Mouse (Mus musculus) MEL (cell line): ENCODE results near the gene Tmem274. TPM values are rescaled to one million over a fixed set of nuclear protein-coding genes. Genes with fewer than 3 reads are reported as not detected.

Experiments used
- DNase-seq: peaks from one replicate; pipeline ENCODE4 v3.0.0; 2011; ENCODE audit warnings: low read depth, low spot score
- H3K27ac ChIP-seq: 2 replicates; pipeline ENCODE4 v1.5.1; 2012; ENCODE audit warnings: low read depth, mild to moderate bottlenecking, control low read depth, low read length, moderate library complexity; ENCODE audit not compliant: control insufficient read depth
- H3K27me3 ChIP-seq, 2 experiments: fragments of 150-350 bp in 1 of 2; sonication (generic) in 1 of 2; 2 replicates each; pipeline ENCODE4 v1.6.1; 2012; ENCODE audit warnings: low read length in 2 of 2, mild to moderate bottlenecking in 2 of 2, improper control_type of control experiment in 1 of 2, moderate library complexity in 1 of 2; ENCODE audit not compliant: insufficient read depth in 2 of 2, control insufficient read depth in 1 of 2
- H3K36me3 ChIP-seq, 2 experiments: 2 replicates each; pipeline ENCODE4 v1.6.1; 2012 to 2014; ENCODE audit warnings: low read length in 2 of 2, improper control_type of control experiment in 1 of 2, inconsistent platforms in 1 of 2, mild to moderate bottlenecking in 1 of 2; ENCODE audit not compliant: insufficient read depth in 2 of 2, control insufficient read depth in 1 of 2
- H3K4me1 ChIP-seq, 2 experiments: fragments of 150-350 bp in 1 of 2; sonication (generic) in 1 of 2; 2 replicates each; pipeline ENCODE4 v1.6.1; 2012; ENCODE audit warnings: low read length in 2 of 2, improper control_type of control experiment in 1 of 2, mild to moderate bottlenecking in 1 of 2; ENCODE audit not compliant: insufficient read depth in 2 of 2, control insufficient read depth in 1 of 2
- H3K4me3 ChIP-seq, 2 experiments: fragments of 150-350 bp in 1 of 2; sonication (generic) in 1 of 2; 2 replicates each; pipeline ENCODE4 v1.5.1; 2012; ENCODE audit warnings: low read depth in 2 of 2, low read length in 2 of 2, mild to moderate bottlenecking in 2 of 2, moderate library complexity in 2 of 2, control low read depth in 1 of 2, improper control_type of control experiment in 1 of 2; ENCODE audit not compliant: control insufficient read depth in 1 of 2, insufficient read depth in 1 of 2
- H3K79me2 ChIP-seq: 2 replicates; pipeline ENCODE4 v1.6.1; 2012; ENCODE audit warnings: mild to moderate bottlenecking, low read length, moderate library complexity; ENCODE audit not compliant: control insufficient read depth, poor library complexity, insufficient read depth
- H3K9ac ChIP-seq: 2 replicates; pipeline ENCODE4 v1.6.1; 2012; ENCODE audit warnings: low read depth, mild to moderate bottlenecking, control low read depth, low read length, moderate library complexity; ENCODE audit not compliant: control insufficient read depth, poor library complexity, severe bottlenecking
- H3K9me3 ChIP-seq: fragments of 150-350 bp; sonication (generic); replicated peaks from 2 replicates; pipeline ENCODE4 v1.6.1; 2012; ENCODE audit warnings: mild to moderate bottlenecking, low read length, improper control_type of control experiment, moderate library complexity; ENCODE audit not compliant: insufficient read depth
- CTCF ChIP-seq, 3 experiments: IDR thresholded peaks in 2 of 3; conservative IDR thresholded peaks in 1 of 3; 2 replicates each; pipeline ENCODE4 v1.5.1; 2011 to 2012; ENCODE audit warnings: low read length in 3 of 3, low read depth in 2 of 3, mild to moderate bottlenecking in 2 of 3, improper control_type of control experiment in 1 of 3, inconsistent platforms in 1 of 3, mixed read lengths in 1 of 3, moderate library complexity in 1 of 3; ENCODE audit not compliant: control insufficient read depth in 1 of 3, insufficient read depth in 1 of 3, poor library complexity in 1 of 3, severe bottlenecking in 1 of 3
- ELF1 ChIP-seq: IDR thresholded peaks from 2 replicates; pipeline ENCODE4 v1.6.1; 2014; ENCODE audit warnings: low read depth, mild to moderate bottlenecking, inconsistent platforms, low read length, improper control_type of control experiment, moderate library complexity
- GATA1 ChIP-seq: IDR thresholded peaks from 2 replicates; pipeline ENCODE4 v1.6.1; 2011; ENCODE audit warnings: low read depth, low read length, improper control_type of control experiment
- MAX ChIP-seq: IDR thresholded peaks from 2 replicates; pipeline ENCODE4 v1.6.1; 2011; ENCODE audit warnings: low read length, improper control_type of control experiment
- MEF2A ChIP-seq: IDR thresholded peaks from 2 replicates; pipeline ENCODE4 v1.6.1; 2014; ENCODE audit warnings: low read depth, mild to moderate bottlenecking, inconsistent platforms, low read length, improper control_type of control experiment; ENCODE audit not compliant: poor library complexity, insufficient replicate concordance, severe bottlenecking; ENCODE audit errors: extremely low read depth
- MXI1 ChIP-seq: IDR thresholded peaks from 2 replicates; pipeline ENCODE4 v1.6.1; 2011; ENCODE audit warnings: mild to moderate bottlenecking, low read depth, low read length, improper control_type of control experiment
- MYC ChIP-seq: IDR thresholded peaks from 2 replicates; pipeline ENCODE4 v1.6.1; 2011; ENCODE audit warnings: low read depth, mild to moderate bottlenecking, low read length, improper control_type of control experiment, moderate library complexity
- RAD21 ChIP-seq: IDR thresholded peaks from 2 replicates; pipeline ENCODE4 v1.6.1; 2011; ENCODE audit warnings: mild to moderate bottlenecking, low read depth, low read length, improper control_type of control experiment
- RCOR1 ChIP-seq: IDR thresholded peaks from 2 replicates; pipeline ENCODE4 v1.6.1; 2012; ENCODE audit warnings: low read depth, mild to moderate bottlenecking, inconsistent platforms, low read length, improper control_type of control experiment
- SIN3A ChIP-seq: IDR thresholded peaks from 2 replicates; pipeline ENCODE4 v1.6.1; 2012; ENCODE audit warnings: low read length, improper control_type of control experiment, inconsistent platforms
- SMC3 ChIP-seq: IDR thresholded peaks from 2 replicates; pipeline ENCODE4 v1.6.1; 2011; ENCODE audit warnings: low read depth, low read length, improper control_type of control experiment
- TAL1 ChIP-seq: IDR thresholded peaks from 2 replicates; pipeline ENCODE4 v1.6.1; 2012; ENCODE audit warnings: mild to moderate bottlenecking, inconsistent platforms, low read length, moderate library complexity, mixed read lengths
- TBP ChIP-seq: IDR thresholded peaks from 2 replicates; pipeline ENCODE4 v1.8.0; 2011; ENCODE audit warnings: low read depth, low read length, improper control_type of control experiment
- TCF12 ChIP-seq: IDR thresholded peaks from 2 replicates; pipeline ENCODE4 v1.6.1; 2014; ENCODE audit warnings: low read depth, mild to moderate bottlenecking, inconsistent platforms, low read length, improper control_type of control experiment, moderate library complexity
- UBTF ChIP-seq: IDR thresholded peaks from 2 replicates; pipeline ENCODE4 v1.6.1; 2012; ENCODE audit warnings: low read depth, mild to moderate bottlenecking, inconsistent platforms, low read length, improper control_type of control experiment, moderate library complexity, borderline replicate concordance; ENCODE audit not compliant: insufficient read depth
- USF1 ChIP-seq: IDR thresholded peaks from 2 replicates; pipeline ENCODE4 v1.6.1; 2014; ENCODE audit warnings: low read depth, mild to moderate bottlenecking, inconsistent platforms, low read length, improper control_type of control experiment, moderate library complexity
- USF2 ChIP-seq, 2 experiments: IDR thresholded peaks; 2 replicates each; pipeline ENCODE4 v1.6.1; 2011 to 2012; ENCODE audit warnings: improper control_type of control experiment in 2 of 2, low read length in 2 of 2, borderline replicate concordance in 1 of 2, inconsistent platforms in 1 of 2, low read depth in 1 of 2, mild to moderate bottlenecking in 1 of 2; ENCODE audit not compliant: insufficient read depth in 1 of 2
- ZMIZ1 ChIP-seq: IDR thresholded peaks from 2 replicates; pipeline ENCODE4 v1.6.1; 2012; ENCODE audit warnings: low read depth, mild to moderate bottlenecking, inconsistent platforms, low read length, improper control_type of control experiment, moderate library complexity
- ZNF384 ChIP-seq: IDR thresholded peaks from 2 replicates; pipeline ENCODE4 v1.6.1; 2012; ENCODE audit warnings: low read depth, mild to moderate bottlenecking, inconsistent platforms, low read length, improper control_type of control experiment
- polyA plus RNA-seq, 2 experiments: library from polyadenylated mRNA; stranded (reverse) in 1 of 2; unstranded in 1 of 2; fragments of >175 nt in 1 of 2; fragments of >200 nt in 1 of 2; gene quantifications; 2 replicates each; pipeline versions ENCODE4 v1.2.1 to v1.2.4; 2012; ENCODE audit warnings: low replicate concordance in 2 of 2, low read depth in 1 of 2; ENCODE audit not compliant: insufficient read length in 2 of 2, insufficient read depth in 1 of 2, missing spikeins in 1 of 2
- total RNA-seq: library from RNA; depleted of rRNA; stranded (reverse); fragments of 300-350 nt; gene quantifications from 2 replicates; pipeline ENCODE4 v1.2.3, GENCODE M21; 2012

Gene Tmem274
- total and polyA plus RNA-seq, 3 experiments: not detected

- DNase-seq: no peak
- Histone ChIP-seq H3K27ac (no peak overlapping the region), H3K4me1 (no peaks in the 10 kb centered on the region), H3K79me2 (no peaks in the 10 kb centered on the region), H3K4me3 (no peak overlapping the region), H3K9ac (no peak overlapping the region), H3K36me3 (no peaks in the 10 kb centered on the region), H3K27me3 (no peaks in the 10 kb centered on the region), H3K9me3 (no peaks in the 10 kb centered on the region)
- no peak for TF ChIP-seq SIN3A
- no peak for TF ChIP-seq RAD21
- TF ChIP-seq ZMIZ1: no peak
- TF ChIP-seq TAL1: no peak
- TF ChIP-seq MAX: no peak
- no peak for TF ChIP-seq SMC3
- no peak for TF ChIP-seq ZNF384
- TF ChIP-seq USF1: no peak
- no peak for TF ChIP-seq MEF2A
- TF ChIP-seq RCOR1: no peak
- TF ChIP-seq ELF1: no peak
- no peak for TF ChIP-seq MYC
- TF ChIP-seq USF2 (IDR thresholded peaks at IDR 0.05; ENCODE audit: borderline replicate concordance in 1 of 2, insufficient read depth in 1 of 2, low read depth in 1 of 2, low read length in 2 of 2): no peak
- TF ChIP-seq CTCF (IDR thresholded peaks at IDR 0.05 in 2 of 3, conservative IDR thresholded peaks at IDR 0.05 in 1 of 3; ENCODE audit: control insufficient read depth in 1 of 3, insufficient read depth in 1 of 3, low read depth in 2 of 3, low read length in 3 of 3, poor library complexity in 1 of 3, severe bottlenecking in 1 of 3): no peak
- TF ChIP-seq MXI1: no peak
- no peak for TF ChIP-seq TBP
- TF ChIP-seq UBTF: no peak
- TF ChIP-seq TCF12: no peak
Measured at GRCm38 (mm10) chr4:149525170-149525569, 48.0 kb downstream of the Tmem274 start.

- no peaks in the 10 kb centered on the region for H3K36me3 ChIP-seq
- H3K4me3 ChIP-seq: no peak overlapping the region
- no peaks in the 10 kb centered on the region for H3K79me2 ChIP-seq
- no peak for DNase-seq
- H3K27ac ChIP-seq: no peak overlapping the region
- no peaks in the 10 kb centered on the region for H3K27me3 ChIP-seq
- TF ChIP-seq ELF1: no peak
- TF ChIP-seq UBTF: no peak
- TF ChIP-seq CTCF (IDR thresholded peaks at IDR 0.05 in 2 of 3, conservative IDR thresholded peaks at IDR 0.05 in 1 of 3; ENCODE audit: control insufficient read depth in 1 of 3, insufficient read depth in 1 of 3, low read depth in 2 of 3, low read length in 3 of 3, poor library complexity in 1 of 3, severe bottlenecking in 1 of 3): no peak
- TF ChIP-seq GATA1: no peak
- H3K4me1 ChIP-seq: no peaks in the 10 kb centered on the region
- no peak overlapping the region for H3K9ac ChIP-seq
- no peaks in the 10 kb centered on the region for H3K9me3 ChIP-seq
Measured at GRCm38 (mm10) chr4:149525811-149526210, 48.6 kb downstream of the Tmem274 start.
